Mouse (Mus musculus) bone marrow, adult 2 months (tissue): Measurements from ENCODE around the gene Arfgef2.

Experiments
- CTCF ChIP-seq: fragments of 200-500 bp; IDR thresholded peaks from 2 replicates; pipeline ENCODE4 v1.5.1; 2011; ENCODE audit warnings: low read length, control low read depth; ENCODE audit not compliant: control insufficient read depth, insufficient read depth
- POLR2A ChIP-seq: fragments of 200-500 bp; IDR thresholded peaks from 2 replicates; pipeline ENCODE4 v1.6.1; 2011; ENCODE audit warnings: low read depth, mild to moderate bottlenecking, control low read depth, low read length, borderline replicate concordance; ENCODE audit not compliant: control insufficient read depth

DNA sequence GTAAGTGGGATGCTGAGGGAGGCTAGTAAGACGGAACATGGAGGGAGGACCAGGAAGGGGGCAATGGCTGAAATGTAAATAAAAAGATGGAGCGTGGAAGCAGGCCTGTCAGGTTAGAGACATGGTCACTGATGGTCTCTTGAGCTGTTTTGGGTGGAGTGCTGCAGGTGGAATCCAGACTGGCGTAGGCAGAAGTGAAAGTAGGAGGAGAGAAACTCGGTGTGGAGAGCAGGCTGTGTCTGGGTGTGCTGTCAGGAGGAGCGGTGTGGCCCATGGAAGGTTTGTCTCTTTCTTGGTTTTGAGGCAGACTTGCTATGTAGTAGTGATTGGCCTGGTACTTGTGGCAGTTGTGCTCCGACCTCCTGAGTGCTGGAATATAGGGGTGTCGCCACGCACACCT lies 14.5 kb downstream of the Arfgef2 start:
- no peak for TF ChIP-seq POLR2A
- no peak for TF ChIP-seq CTCF
